Mouse (Mus musculus) layer of hippocampus, postnatal 36 days (tissue): ENCODE data around the gene Kalrn. TPM values are rescaled to one million over a fixed set of nuclear protein-coding genes. Genes with fewer than 3 reads are reported as not detected.

Experiments used
- DNase-seq, 2 experiments: peaks; one replicate each; pipeline ENCODE4 v3.0.0; 2022
- total RNA-seq, 2 experiments: library from RNA; stranded (reverse); gene quantifications; 2 replicates each; pipeline ENCODE4 v1.2.3; 2021

Kalrn gene
- total RNA-seq, 2 experiments from 2014 or later: 472 to 547 TPM

- DNase-seq: no peak
These were observed 319.2 kb downstream of the Kalrn start for GRCm38 (mm10) chr16:34254002-34254645.

GRCm38 (mm10) chr16:34252670-34253069, 320.7 kb downstream of the Kalrn start:
- DNase-seq: no peak

GRCm38 (mm10) chr16:34248256-34248655, 325.1 kb downstream of the Kalrn start:
- DNase-seq: no peak

- DNase-seq: peak; percentile 85 to 90
These were observed 331.2 kb downstream of the Kalrn start for GRCm38 (mm10) chr16:34241936-34242729.

GRCm38 (mm10) chr16:34239618-34240017, 333.7 kb downstream of the Kalrn start:
- no peak for DNase-seq

- peak in 1 of 2 experiments; percentile 59 for DNase-seq
These were observed 336.3 kb downstream of the Kalrn start for GRCm38 (mm10) chr16:34236898-34237611.

GRCm38 (mm10) chr16:34235086-34235485, 338.2 kb downstream of the Kalrn start:
- DNase-seq: no peak

GRCm38 (mm10) chr16:34231952-34232351, 341.4 kb downstream of the Kalrn start:
- DNase-seq: no peak

GRCm38 (mm10) chr16:34231146-34231545, 342.2 kb downstream of the Kalrn start:
- no peak for DNase-seq

- DNase-seq: no peak
These were observed 344.0 kb downstream of the Kalrn start for GRCm38 (mm10) chr16:34229350-34229749.

- peak; percentile 57 for DNase-seq
These were observed 344.7 kb downstream of the Kalrn start for GRCm38 (mm10) chr16:34228661-34229060.

GRCm38 (mm10) chr16:34212160-34212559, 361.2 kb downstream of the Kalrn start:
- DNase-seq: no peak

GRCm38 (mm10) chr16:34211243-34211642, 362.1 kb downstream of the Kalrn start:
- DNase-seq: no peak

GRCm38 (mm10) chr16:34208748-34209147, 364.6 kb downstream of the Kalrn start:
- DNase-seq: no peak

GRCm38 (mm10) chr16:34207972-34208371, 365.4 kb downstream of the Kalrn start:
- no peak for DNase-seq

- DNase-seq: no peak
These were observed 368.7 kb downstream of the Kalrn start for GRCm38 (mm10) chr16:34204527-34205139.

- DNase-seq: no peak
These were observed 373.8 kb downstream of the Kalrn start for GRCm38 (mm10) chr16:34199543-34199942.

- DNase-seq: no peak
These were observed 380.1 kb downstream of the Kalrn start for GRCm38 (mm10) chr16:34192959-34193842.

GRCm38 (mm10) chr16:34184721-34185120, 388.6 kb downstream of the Kalrn start:
- DNase-seq: no peak

- no peak for DNase-seq
These were observed 390.1 kb downstream of the Kalrn start for GRCm38 (mm10) chr16:34183186-34183585.

GRCm38 (mm10) chr16:34175625-34176024, 397.7 kb downstream of the Kalrn start:
- DNase-seq: no peak
